Mouse (Mus musculus) 3T3-L1 (cell line): Measurements from ENCODE around the gene Sec61b.

Experiments
- DNase-seq: peaks from one replicate; pipeline ENCODE4 v3.0.0-alpha.2; 2015; ENCODE audit warnings: low read depth, low spot score

The Sec61b gene

DNA sequence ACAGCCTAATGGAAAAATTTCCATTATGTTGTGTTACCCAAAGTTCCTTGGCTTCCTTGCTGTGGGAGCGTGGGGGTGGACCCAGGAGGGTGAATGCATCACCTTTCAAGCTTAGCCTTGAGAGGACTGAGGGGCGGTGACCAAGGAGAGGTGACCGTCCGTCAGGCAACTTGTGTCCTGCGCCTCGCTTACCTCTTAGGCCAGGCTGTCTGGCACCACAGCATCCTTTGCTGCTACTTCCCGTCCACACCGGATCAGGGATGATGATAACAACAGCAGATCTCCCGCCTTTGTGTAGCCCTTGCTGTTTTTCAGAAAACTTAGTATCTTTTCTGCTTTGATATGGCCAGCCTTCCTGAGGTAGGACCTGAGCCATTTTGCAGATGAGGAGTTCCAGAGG is 6.1 kb downstream of the Sec61b start:
- no peak for DNase-seq

DNA sequence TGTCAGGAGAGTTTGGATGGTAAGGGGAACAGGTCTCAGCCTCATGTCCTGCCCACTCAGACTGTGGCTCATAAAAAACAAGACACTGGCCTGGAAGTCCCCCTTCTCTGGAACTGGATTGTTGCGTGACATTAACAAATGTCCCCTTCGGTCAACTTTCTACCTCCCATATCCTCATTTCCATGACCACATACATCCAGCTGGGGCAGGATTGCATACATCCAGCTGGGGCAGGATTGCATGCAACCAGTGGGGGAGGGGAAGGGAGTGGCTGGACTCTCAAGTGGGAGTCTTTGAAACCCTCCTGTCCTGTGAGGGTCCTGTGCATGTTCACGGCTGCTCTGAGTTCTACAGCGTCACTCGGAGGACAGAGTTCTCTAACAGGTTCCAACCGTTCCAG is 16.8 kb downstream of the Sec61b start:
- no peak for DNase-seq

DNA sequence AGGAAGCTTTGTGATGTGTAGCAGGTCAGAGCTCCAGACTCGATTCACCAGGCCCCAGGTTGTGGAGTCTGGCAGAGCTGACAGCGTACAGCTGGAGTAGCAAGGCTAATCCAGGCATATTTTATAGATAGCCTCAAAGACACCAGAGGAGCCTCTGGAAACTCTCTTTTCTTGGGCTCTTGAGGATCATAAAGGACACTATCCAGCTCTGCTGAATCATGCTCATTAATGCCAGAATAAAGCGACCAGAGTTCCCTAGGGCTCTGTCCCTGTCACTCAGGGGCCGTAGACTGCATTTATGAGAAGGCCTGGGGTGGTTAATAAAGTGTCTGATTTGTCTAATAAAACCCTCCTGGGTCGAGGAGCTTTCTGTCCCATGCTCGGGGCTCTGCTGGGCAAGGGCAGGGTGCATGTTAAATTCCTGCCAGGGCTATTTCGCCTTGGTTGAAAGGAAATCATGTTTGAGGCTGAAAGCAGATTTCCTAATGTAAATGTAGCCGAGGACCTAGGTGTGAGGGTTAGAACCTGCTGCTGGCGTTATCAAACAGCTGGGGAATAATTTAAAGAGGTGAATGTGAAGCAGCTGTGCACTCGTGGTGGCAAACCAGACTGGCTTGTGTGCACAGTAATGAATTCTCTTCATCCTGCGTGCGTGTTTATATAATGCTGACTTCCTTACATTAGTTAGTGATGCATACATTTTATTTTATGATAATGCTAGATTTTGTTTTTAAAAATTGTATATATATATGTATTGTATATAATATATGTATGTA is 18.0 kb downstream of the Sec61b start:
- no peak for DNase-seq

DNA sequence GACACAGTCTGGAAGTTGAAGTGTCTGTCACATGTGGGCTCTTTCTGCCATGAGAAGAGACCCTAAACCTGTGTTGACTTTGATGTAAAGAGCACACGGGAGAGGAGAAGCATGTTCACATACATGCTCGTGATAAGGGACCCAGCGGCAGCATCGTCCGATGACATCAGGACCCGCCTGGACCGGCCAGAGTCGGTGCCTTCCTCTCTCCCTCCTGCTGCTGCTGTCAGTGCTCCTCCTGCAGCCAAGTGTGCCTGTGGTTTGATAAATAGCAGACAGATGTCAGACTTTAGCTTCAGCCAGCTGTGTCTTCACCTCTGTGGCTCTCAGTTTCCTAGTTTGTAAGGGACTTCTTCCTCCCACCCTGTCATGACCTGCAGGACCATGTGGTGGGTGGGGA is 19.0 kb downstream of the Sec61b start:
- DNase-seq, result no peak

DNA sequence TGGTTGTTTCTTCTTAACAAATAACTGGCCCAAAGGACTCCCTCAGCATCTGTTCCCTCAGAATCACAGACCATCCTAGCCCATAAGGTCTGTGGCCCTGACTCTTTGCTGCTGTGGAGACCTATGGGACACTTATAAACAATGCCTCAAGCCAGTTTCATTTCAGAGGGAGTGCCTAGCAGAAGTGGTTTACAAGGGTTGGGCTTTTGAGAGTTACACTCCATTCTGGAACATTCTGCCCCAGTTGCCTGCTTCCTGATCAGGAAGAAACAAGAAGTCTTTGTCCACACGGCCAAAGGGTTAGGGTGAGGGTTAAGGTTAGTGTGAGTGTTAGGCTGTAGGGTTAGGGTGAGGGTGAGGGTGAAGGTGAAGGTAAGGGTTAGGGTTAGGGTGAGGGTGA is 19.7 kb downstream of the Sec61b start:
- DNase-seq, result peak; percentile 6

DNA sequence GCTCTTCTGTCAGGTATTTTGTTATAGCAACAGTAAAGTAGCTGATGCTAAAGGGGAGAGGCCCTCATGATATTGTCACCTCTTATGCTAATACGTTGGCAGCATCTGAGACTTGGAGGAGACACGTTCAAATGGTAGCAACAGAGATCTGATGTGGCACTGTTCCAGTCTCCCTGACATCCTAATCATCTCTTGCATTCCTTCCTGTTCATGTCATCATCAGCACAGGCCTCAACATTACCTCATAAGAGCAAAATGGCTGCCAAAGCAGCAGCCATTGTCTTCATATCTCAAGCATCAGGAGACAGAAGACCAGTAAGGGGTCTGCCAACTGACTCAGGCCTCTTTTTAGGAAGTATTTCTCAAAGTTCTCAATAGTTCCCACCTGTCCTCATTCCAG is 20.2 kb downstream of the Sec61b start:
- peak; percentile 57 for DNase-seq

DNA sequence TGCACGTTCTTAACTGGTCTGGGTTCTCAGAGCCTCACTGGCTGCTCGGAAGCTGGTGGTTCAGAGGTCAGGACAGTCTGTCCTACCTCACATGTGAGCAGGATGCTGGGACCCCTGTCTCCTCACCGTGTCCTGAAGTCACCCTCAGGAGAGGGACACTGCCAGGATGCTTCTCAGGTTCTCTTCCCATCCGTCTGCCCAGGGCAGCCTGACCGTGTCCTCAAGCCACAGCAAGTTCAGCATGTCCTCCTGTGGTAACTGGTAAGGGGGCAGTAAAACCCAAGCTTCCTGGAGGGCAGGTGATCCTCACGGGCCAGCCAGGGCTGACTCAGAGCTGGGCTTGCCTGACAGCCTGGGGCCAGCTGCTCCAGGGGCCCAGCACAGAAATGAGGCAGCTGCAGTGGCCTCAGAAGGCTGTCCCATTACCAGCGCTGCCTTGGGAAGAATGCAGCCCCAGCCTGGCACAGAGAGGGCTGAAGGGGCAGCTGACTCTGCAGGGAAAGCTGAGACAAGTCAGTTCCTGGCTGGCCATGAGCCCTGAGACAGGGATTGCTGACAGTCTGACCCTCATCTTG is 23.4 kb downstream of the Sec61b start:
- peak; percentile 5 for DNase-seq

DNA sequence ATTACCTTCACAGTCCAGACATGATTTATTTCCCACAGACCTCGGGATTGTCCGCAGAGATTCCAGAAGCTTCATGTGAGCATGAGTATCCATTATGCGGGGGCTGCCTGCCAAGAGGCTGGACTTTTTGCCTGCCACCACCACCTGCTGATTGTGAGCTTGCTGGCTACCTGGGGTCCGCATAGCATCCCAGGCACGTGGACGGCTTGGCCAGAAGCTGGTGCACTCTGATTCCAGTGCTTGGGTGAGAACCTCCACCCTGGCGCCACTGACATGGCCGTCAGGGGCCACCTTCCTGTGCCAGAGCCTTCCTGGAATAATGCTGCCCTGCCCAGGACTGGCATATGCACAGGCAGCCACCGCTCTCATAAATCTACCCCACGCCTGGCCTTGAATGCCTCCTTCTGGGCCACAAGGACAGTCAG is 24.7 kb downstream of the Sec61b start:
- DNase-seq, result no peak

DNA sequence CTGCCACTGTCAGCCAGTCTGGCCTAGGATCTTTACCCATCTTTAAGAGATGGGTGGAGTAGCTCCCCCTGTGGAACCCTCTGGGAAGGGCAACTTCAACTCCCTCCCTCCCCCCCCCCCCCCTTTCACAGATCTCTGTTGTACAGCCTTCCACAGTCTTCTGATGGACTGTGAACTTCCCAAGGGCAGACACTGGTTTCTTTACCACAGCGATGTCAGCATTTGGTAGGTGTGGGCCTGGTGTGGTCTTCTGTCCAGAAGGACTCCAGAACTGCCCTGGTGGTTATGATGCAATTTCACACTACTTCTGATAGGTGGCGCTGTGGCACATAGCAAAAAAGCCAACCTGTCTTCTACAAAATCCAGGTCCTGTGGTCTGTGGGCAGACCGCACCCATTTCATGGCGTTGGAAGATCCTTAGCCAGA is 28.1 kb downstream of the Sec61b start:
- peak; percentile 72 for DNase-seq

DNA sequence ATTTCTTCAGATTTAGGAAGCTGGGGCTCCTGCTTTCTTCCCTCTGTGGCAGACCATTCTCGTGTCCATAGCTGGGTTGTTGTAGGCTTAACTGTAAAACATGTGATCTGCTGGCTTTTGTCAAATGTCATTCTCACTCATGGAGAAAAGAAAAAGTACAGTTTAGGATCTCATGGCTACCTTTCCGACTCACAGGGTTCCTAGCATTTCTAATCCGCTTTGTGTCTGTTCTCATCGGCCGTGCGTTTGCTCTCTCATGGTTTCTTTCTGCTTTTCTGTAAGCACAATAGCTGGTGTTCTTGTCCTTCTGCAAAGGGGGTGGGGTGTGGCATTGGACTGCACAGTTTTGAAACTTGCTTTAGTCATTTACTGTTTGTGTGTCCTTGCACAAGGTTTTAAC is 28.6 kb downstream of the Sec61b start:
- DNase-seq, result no peak

DNA sequence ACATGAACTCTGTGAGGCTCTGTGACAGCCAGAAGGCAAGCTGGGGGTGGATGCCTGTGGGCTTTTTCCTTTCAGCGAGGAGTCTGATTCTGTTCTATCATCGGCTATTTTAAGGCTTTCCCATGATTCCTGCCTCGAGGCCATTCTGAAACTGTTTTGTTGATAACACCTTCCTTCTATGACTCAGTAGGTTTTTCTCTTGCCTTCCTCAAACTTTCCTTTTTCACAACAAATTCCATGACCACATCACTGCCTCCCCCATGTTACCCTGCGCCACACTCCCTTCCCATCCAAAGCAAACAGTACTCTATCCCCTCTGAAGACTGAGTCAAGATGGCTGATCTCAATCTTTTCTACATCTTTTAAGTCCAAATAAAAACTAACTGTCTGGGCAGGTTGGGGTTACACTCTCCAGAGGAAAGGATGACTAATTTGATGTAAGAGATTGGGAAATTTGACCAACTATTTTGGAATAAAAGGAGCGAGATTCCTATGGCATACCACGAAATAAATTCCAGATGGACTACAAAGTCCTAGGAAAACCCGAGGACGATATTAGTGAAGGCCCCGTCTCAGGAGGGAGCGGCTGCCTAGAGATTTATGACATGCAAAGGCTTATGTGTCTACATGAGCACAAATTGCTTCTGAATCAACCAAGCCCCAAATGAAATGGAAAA is 30.5 kb downstream of the Sec61b start:
- DNase-seq, result peak; percentile 93

DNA sequence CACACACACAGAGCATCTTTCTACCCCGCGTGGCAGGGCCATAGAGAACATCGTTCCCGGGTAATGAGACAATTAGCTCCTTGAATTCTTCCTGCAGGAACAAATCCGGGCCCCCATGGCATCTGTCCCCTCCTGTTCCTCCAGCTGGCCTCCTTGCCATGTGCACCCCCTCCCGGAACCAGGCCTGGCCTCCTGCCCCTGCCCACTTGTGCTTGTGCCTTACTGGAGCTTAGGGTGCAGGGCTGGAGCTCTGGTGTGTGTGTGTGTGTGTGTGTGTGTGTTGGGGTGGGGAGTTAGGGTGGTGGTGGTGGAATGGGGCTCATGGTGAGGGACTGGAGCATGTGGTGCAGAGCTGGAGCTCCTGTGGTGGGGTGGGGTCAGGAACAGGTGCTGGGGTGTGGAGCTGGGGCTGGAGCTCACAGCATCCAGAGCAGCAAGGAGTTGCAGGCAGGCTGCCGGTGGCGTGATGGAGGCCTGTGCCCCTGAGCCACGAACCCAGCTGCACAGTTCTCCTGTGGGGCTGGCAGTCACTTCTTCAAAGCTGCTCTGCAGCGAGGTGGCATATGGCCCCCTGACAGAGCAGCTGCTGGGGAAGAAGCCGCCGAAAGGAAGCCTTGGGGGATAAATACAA is 44.2 kb downstream of the Sec61b start:
- no peak for DNase-seq

DNA sequence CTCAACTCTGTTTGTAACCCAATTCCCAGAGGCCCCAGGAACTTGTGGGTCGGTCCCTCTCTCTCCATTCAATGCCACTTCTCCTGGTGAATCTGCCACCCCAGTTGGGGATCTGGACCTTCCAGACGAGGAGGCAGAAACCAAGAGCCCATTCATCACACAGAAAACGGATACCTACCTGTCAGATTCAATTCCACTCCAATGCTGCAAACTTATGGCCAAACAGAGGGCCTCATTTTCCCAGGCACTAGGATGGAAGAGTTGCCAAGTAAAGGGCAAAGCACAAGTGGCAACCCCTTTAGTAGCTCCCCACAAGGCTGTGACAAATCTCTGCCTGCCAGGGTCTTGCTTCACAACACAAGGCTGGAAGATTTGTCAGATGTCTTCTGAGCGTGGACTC is 45.6 kb downstream of the Sec61b start:
- no peak for DNase-seq

DNA sequence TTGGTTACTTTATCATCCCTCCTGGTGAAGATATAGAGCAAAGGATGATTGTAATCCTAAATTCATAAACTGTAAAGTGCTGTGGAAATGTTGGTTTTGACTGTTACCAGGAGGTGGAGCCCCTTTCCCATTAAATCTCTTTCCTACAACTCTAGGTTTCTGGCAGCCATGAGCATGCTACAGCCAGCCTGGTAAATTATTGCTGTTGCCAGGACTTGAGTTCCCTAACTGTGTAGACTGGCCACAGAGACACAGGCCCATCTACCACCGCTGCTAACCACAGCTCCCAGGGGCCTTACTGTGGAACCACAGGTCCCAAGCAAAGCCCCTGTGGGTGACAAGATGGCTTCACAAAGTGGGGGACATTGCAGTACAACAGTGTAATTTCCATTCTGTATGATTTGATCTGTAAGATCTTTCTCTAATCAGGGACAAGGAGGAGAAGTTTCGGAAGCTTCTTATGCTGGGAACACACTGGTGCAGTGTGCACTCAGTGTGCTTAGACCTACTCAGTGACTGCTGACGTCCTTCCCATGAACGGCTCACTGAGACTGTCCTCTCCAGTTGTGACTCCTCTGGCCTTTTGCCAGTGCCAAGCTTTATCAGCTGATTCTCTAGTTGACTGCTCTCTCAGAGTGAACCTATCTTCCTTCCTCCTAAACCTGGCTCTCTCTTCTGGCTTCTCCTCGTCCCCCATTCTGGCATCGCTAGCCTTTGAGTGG is 47.6 kb downstream of the Sec61b start:
- DNase-seq, result peak; percentile 51

DNA sequence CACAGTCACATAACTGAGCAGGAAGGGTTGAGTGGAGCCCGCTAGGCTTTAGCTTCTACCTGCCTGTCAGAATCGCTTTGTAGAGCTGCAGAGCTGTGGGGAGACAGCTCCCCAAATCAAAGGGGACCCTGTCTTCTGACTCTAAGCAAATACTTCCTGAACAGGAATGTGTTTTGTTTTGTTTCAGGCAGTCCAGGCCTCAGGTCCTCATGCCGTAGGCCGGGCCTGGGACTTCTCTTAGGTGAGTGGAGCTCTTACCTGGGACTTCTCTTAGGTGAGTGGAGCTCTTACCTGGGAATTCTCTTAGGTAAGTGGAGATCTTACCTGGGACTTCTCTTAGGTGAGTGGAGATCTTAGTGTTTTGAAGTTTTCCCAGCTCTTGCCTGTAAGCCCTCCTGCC is 55.4 kb downstream of the Sec61b start:
- no peak for DNase-seq
